Mouse (Mus musculus): ENCODE data around the gene Pakap.
A peak's percentile ranks its signal among the peaks of the same experiment; 100 is the strongest.

Pakap gene

DNA sequence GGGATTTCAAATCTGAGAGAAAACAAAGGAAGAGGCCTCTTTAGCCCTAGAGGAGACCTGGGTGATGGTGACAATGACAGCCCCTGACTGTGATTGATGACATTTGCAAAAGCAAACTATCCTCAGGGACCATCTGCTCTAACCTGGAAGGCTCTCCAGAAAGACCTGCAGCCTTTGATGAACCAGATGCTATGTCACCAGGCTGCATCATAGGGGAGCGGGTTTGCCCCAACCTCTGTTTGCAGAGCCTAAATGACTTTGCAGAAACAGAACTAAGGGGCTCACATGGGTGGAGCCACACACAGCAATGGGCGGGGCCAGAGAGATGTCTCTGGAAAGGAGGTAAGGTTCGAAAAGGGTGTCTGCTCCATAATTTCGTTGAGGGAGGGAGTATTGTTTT lies 265.1 kb downstream of the Pakap start:
- DNase-seq (ENCODE audit: low read depth, low spot score): no peak

DNA sequence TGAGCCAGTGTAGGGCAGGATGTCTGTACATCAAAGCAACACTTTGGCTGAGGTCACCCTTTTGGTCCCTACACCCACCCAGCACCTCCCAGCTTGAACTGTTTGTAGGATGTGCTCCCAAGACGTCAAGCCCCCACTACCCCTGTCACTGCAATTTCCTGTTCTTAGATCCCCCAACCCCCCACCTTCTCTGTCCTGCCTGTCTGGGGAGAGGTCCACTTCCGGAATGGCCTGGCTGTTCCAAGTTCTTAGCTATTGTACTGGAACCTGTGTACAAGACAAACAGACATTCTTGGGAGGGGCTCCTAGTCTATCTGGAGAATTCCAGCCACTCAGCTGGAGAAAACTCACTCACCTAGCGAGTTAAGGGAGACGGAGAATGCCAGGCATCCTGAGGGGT lies 266.2 kb downstream of the Pakap start:
- no peak for DNase-seq (ENCODE audit: low read depth, low spot score)

DNA sequence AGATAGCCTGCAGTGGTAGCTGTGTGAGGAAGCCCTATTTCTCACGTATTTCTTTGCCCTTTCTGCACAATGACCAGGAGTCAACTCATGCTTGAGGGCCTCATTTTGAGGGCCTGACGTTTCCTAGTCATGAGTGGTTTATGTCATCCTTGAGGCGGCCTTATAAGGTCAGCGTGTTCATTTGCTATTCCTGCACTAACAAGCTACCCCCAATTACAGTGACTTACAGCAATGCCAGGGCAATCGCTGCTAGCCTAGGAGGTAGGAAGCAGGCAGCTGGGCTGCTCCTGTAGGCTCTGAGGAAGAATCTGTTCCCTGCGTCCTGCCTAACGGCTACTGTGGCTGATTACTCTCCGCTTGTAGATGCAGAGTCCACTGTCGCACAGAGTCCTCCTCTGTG lies 269.1 kb downstream of the Pakap start:
- DNase-seq (ENCODE audit: low read depth, low spot score): no peak

DNA sequence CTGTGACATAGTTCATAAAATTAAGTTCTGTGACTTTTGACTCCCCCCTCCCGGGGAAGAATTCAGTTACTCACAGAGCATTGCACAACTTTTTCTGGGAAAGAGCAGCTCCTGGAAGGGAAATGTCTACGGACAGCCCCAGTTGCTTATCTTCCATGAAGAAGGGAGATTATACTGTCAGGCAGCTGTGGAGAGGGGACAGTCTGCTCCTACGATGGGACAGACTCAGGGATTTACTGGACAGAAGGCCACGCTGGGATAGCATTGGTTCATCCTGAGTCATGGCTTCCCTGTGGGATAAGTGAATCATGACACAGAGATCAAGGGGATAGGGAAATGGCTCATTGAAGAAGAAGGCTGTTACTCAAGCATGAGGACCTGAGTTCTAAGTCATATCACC lies 271.4 kb downstream of the Pakap start:
- no peak for DNase-seq (ENCODE audit: low read depth, low spot score)

DNA sequence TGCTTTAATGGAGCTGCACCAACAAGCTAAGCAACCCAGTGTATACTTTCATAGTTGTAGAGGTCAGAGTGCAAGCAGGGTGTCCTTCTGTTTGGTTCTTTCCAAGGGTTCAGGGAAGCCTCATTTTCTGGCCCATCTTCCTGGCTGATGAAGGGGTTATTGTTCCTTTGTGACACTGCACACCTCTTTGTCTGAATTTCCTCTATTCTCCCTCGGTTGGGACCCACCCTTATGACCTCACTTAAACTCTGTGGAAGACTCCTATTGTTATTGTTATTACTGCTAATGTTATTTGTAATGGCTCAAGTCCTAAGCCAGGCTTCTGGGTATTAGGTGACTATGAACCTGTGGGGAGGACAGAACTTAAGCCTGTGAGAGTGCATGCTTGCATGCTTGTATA lies 273.9 kb downstream of the Pakap start:
- no peak for DNase-seq (ENCODE audit: low read depth, low spot score)

DNA sequence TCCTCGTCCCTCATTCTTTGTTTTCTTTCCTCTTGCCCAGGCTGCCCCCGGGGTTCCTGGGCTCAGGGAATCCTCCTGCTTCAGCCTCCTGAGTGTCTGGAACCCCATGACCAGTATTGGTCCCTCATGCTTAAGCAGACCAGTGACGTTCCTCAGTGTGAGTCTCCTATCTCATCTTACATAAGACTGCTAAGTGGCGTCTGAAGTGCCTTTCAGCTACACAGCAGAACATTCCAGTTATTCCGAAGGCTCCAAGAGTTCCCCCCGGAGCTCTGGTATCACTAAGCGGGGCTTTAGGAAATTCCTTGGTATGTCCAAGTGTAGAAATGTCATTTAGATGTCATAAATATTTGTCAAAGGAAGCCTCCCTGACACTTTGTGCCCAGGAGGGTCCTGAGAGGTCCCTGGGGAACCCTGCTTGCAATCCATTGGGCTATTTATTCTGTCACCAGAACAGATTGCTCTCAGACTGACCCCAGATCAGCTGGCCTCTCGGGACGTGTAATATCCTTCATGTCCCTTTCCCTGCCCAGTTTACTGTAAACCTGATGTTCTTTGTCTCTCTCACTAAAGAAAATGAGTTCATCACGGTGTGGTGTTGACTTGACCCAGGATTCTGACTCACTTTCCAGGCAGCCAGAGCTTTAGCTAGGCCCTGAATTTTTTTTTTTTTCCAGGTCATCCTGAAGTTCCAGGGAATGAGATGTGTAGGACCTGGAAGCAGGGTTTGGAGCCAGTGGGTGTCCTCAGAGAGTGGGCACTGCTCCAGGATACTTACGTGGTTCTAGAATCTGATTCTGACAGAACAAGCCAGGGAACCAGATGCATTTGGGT lies 274.7 kb downstream of the Pakap start:
- DNase-seq (ENCODE audit: low read depth, low spot score): no peak

DNA sequence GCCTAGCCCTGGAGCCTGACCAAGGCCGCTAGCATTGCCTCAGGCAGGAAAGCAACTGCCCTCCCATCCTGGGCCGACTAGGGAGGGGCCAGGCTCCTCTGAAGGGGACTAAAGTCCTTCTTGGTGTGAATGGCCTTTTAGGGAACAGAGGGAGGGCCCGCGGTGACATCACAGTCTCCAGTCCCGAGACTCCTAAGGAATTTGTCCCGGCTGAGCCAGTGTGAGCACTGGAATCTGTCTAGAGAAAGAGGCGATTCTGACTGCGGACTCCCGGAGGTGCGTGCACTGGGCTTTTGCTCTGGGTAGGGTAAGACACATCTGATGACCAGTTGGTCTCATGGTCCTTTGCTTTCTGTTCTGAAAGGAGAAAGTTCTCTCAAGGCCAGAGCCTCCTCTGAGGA lies 277.1 kb downstream of the Pakap start:
- peak; percentile 84 for DNase-seq (ENCODE audit: low read depth, low spot score)

DNA sequence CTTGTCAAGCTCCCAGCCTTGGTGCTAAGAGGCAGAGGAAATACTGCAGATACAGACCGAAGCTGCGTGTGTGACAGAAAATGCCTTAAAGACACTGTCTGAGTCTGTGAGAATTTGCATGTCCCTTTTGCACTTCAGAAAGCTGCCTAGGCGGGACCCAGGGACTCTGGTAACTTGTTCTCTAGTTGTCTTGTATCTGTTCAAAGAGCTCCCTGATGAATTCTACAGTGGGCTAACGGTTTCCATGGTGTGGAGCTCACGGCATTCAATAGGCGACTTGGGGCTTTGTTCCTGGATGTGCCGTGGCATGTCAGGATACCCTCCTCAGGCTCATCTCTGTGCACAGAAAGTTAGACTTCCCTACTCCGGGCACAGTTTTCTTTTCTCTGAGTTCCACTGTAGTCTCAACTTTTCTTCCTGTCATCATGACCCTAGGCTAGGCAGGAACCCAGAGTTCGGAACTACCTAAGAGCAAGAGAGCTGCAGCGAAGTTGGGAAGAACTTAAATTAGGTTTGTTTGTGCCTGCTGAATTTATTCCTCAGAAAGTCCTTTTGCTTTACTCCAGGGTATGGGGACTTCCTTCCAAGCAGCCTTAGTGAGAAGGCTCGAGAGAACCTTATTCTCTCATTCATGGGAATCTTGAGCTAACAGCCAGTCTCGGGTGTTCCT lies 277.7 kb downstream of the Pakap start:
- DNase-seq (ENCODE audit: low read depth, low spot score): no peak

DNA sequence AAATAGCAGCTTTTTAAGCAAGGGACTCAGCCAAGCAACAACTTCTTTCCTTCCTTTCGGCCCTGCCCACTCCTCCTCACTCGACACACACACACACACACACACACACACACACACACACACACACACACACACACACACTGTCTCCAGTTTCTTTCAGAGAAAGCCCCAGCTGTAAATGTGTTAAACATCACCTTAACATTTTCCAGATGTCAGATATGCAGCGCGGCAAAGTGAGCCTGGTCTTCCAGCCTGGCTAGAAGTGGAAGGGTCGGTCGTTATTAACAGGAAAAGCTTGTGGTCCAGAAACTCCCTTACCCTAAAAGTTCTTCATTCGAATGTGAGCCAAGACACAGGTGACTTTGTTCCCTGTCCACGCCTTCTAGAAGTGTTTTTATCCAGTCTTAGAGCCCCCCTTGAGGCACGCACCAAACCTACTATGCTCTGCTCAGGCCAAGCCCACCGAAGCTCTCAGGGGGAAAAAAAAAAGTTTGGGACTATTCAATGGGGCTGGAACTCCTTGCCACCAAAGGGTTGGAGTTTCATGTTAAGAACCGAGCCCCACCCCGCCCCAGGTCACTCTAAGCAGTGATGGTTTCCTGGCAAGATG lies 278.5 kb downstream of the Pakap start:
- DNase-seq (ENCODE audit: low read depth, low spot score): peak; percentile 90

DNA sequence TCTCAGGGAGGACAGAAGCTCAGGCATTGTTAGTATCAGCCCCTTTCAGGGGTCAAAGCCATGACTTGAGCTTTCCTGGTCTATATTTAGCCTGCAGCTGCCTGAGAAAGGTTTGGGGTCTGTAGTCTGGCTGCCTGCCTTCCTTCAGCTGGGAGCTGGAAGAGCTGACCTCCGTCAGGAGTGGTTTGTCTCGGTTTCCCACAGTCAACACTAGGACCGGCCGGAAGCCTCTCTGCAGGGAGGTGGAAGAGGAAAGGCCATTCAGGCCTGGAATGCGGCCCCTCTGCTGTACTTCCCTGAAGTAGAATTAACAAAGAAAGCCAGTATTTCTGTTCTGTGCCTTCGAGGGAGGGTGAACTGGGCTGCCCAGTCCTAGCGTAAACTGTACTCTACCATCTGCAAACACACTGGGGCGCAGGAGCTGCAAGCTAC lies 279.0 kb downstream of the Pakap start:
- peak; percentile 61 for DNase-seq (ENCODE audit: low read depth, low spot score)

DNA sequence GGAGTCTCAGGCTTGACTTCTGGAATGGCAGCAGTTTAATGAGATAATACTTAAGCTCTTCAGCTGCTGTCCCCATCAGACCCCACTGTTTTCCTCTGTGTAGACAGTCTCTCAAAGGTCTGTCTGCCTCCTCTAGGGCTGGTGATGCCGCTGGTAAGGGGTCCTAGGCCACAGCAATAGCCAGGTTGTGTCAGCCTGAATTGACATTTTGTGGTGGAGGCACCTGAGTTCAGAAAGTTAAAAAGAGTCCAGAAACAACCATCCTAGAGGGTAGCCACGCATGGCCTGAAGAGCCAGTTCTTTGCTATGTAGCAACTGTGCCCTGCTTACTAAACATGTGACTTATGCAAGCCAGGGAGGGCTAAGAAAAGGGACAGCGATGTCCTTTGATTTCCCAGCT lies 279.7 kb downstream of the Pakap start:
- DNase-seq (ENCODE audit: low read depth, low spot score): no peak

DNA sequence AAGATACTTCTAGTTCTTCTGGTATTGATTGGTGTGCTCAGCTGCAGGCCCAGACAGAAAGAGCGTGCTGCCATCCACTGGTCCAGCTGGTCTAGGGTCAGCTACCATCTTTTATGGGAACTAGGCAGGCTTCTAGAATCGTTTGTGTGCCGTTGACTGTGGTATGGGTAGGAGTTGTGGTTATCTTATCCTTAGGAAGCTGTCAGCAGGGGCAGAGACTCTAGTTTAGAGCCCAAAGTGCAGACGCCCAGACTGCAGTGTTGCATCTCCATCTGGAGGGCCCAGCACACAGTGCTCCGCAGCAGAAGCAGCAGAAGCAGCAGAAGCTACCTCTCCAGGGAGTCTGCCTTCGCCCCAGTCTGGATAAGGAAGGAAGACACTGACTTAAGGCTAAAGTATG lies 281.5 kb downstream of the Pakap start:
- no peak for DNase-seq (ENCODE audit: low read depth, low spot score)

DNA sequence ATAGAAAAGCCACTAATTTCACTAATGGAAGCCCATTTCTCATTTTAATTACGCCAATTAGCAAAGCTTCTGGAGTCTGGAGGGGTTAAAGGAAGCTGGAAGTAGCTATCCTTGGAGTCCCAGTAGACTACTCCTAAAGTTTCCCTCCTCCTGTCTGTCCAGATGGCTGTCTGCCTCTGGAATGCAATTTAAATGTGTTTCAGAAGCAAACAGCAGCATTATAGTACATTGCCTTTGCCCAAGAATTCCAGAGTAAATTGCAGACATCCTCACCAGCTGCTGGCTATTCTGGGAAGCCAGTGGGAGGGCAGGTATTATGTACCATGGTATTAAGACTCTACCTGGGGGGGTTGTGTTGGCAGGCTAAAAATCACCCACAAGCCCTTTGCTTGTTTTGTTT lies 283.8 kb downstream of the Pakap start:
- peak; percentile 43 for DNase-seq (ENCODE audit: low read depth, low spot score)

DNA sequence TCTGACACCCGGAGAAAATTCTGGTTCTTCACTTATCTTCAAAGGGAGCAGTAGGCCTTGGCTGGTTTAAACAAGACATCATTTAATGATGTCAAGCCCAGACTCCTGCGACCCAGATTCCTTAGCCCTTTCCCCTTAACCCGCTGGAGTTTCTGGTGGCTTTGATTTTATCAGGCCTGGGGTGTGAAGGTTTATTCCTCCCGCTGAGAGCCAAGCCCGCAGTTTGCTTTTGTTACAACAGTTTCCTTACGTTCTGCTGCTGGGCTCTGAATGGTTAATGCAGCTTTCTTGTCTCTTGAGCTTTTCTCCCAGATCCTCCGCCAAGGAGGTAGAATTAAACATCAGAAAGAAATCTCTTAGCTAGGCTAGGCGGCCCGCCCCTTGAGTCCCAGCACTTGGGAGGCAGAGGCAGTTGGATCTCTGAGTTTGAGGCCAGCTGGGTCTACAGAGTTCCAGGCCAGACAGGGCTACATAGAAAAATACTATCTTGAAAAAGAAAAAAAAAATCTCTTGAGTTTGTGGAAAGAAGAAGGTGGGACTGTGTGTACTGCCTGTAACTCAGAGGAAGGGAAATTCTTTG lies 284.6 kb downstream of the Pakap start:
- no peak for DNase-seq (ENCODE audit: low read depth, low spot score)

DNA sequence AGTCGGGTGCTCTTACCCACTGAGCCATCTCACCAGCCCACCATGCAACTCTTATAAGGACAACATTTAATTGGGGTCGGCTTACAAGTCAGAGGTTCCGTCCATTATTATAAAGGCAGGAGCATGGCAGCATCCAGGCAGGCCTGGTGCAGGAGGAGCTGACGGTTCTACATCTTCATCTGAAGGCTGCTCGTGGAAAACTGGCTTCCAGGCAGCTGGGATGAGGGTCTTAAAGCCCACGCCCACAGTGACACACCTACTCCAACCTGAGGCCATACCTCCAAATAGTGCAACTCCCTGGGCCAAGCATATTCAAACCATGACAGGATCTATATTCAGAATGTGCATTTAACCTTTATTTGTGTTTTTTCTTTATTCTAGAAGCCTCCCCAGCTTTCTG lies 286.2 kb downstream of the Pakap start:
- DNase-seq (ENCODE audit: low read depth, low spot score): no peak

DNA sequence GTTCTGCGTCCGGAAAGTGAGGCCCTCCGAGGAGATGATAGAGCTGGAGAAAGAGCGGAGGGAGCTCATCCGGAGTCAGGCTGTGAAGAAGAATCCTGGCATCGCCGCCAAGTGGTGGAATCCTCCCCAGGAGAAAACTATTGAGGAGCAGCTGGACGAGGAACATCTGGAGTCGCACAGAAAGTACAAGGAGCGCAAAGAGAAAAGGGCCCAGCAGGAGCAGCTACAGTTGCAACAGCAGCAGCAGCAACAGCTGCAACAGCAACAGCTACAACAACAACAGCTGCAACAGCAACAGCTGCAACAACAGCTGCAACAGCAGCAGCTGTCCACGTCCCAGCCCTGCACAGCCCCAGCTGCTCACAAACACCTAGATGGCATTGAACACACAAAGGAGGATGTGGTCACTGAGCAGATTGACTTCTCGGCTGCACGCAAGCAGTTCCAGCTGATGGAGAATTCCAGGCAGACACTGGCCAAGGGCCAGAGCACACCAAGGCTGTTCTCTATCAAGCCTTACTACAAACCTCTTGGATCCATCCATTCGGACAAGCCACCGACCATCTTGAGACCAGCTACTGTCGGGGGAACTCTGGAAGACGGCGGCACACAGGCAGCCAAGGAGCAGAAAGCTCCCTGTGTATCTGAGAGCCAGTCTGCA lies 287.4 kb downstream of the Pakap start:
- DNase-seq (ENCODE audit: low read depth, low spot score): no peak

DNA sequence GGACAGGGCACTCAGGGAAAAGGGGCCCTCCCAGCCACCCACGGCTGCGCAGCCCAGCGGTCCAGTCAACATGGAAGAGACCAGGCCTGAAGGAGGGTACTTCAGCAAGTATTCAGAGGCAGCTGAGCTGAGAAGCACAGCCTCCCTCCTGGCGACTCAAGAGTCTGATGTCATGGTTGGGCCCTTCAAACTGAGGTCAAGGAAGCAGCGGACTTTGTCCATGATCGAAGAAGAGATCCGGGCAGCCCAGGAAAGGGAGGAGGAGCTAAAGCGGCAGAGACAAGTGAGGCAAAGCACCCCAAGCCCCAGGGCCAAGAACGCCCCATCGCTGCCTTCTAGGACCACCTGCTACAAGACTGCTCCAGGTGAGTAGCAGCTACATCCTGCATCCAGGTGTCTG lies 288.7 kb downstream of the Pakap start:
- no peak for DNase-seq (ENCODE audit: low read depth, low spot score)

DNA sequence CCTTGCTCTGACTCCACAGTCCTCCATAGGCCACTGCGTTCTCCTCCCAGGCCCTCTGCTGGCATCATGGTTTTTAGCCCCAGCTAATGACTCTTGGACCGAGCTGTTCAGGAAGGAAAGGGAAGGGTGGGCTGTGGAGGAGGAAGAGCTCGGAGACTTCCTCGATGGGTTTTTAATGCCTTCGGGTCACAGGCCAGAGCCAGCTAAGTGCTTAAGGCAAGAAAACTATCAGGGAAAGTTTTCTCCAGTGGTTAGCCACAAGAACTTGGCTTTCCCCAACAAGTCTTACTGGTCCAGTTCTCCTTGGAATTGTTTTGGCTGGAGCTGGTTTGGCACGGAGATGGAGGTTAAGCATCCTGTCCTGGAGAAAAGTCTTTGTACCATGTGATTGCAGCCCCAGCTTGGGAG lies 292.2 kb downstream of the Pakap start:
- DNase-seq (ENCODE audit: low read depth, low spot score): no peak

DNA sequence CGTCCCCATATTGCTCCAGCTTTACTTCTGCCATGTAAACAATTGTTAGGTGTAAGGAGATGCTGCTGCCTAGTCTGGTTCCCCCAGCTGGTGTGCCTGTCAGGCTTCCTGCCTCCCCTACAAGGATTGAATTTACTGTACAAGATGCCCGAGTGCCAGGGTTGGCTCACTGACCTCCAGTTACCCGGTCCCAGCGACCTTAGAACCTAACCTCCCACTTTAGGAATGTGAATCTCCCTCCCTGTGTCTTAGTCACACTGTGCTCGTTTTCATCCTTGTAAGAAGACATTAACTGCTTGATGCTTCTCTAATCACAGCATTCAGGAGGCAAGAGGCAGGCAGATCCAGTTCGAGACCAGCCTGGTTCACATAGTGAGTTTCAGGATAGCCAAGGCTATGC lies 293.2 kb downstream of the Pakap start:
- no peak for DNase-seq (ENCODE audit: low read depth, low spot score)

DNA sequence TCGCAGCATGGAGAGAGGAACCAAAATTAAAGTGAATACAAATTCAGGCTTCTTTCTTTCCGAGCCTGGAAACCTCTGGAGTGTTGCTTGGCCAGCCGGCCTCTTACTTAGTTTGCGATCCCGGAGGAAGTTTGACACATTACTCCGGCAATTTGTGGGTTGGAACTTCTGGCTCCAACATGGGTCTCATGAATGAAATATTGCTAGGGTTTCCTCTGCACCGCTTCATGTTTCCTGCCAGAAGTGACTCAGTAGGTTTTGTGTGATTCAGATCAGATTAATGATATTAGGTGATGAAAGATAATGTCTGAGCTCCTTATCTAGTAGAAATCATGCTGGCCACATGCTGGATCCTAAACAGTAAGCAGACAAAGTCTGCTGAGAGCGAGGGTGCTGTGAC lies 293.9 kb downstream of the Pakap start:
- DNase-seq (ENCODE audit: low read depth, low spot score): no peak

DNA sequence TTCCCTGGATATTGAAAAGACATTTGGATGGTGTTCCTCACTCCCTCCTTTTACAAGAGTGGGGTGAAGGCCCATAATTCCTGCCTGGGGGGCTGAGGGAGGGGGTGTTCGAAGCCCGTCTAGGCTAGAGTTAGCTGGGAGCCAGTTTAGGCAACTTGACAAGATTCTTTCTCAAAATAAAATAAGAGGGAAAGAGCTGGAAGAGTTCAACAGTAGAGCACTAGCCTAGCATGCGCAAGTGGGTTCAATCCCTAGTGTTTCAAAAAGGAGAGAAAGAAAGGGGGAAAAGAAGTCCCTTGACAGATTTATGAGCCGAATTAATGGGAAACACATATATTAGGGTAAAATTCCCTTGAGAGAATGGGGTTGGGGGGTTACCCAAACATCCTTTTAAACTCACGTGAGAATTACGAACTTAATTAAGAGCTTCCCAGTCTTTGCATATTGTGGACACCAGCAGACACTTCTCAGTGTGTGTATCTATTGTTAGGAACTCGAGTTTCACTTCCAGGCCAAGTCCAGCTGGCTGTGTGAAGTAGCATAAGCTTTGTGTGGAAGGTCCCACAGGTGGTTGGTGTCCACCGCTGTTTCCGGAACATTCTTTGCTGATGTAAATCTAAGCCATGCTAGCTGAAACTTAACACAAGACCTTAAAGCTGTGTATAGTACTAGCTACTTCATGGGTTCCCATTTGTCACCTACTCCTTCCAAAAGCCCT lies 294.4 kb downstream of the Pakap start:
- DNase-seq (ENCODE audit: low read depth, low spot score): no peak
